Mouse (Mus musculus): ENCODE measurements around the gene Hif1an. TPM values are rescaled to one million over a fixed set of nuclear protein-coding genes. Genes with fewer than 3 reads are reported as not detected.

Hif1an gene
- total and polyA plus RNA-seq, 3 experiments, result 8.3 to 29.2 (median 12.9) TPM

GRCm38 (mm10) chr19:44513054-44513833, 49.4 kb upstream of the Hif1an start:
- peaks cover 0 to 7% of the 10 kb centered on the region in 2 experiments; a peak in 2 of 4 replicates for H3K4me1 ChIP-seq (ENCODE audit: control insufficient read depth in 1 of 2, insufficient read depth in 2 of 2)
- in situ Hi-C loops (cut with MboI; ENCODE audit: low pct_ligation_motif_present, low pct_unique_long_range_greater_than_20kb, low sequenced_read_pairs) (no loop called here), dilution Hi-C loops (cut with MboI; ENCODE audit: extremely low pct_ligation_motif_present, extremely low pct_unique_long_range_greater_than_20kb, low sequenced_read_pairs) (no loop called here)
- no peaks in the 10 kb centered on the region for H3K36me3 ChIP-seq (replicated peaks in 1 of 2; ENCODE audit: control insufficient read depth in 1 of 2, insufficient read depth in 1 of 2, low read length in 1 of 2)
- no peak for DNase-seq (ENCODE audit: extremely low read depth)
- H3K4me3 ChIP-seq (replicated peaks in 1 of 3; ENCODE audit: low read depth in 2 of 3, low read length in 2 of 3, poor library complexity in 1 of 3), result no peak overlapping the region
- no peaks in the 10 kb centered on the region for H3K79me2 ChIP-seq (replicated peaks; ENCODE audit: control insufficient read depth, extremely low read depth, insufficient read depth, poor library complexity, severe bottlenecking)
- H3K9ac ChIP-seq (ENCODE audit: insufficient read depth, low read depth), result no peak overlapping the region
- no peak overlapping the region for H3K4me2 ChIP-seq (ENCODE audit: insufficient read depth, low read depth, poor library complexity, severe bottlenecking)
- H3K9me3 ChIP-seq (replicated peaks; ENCODE audit: low read length), result peaks cover 6% of the 10 kb centered on the region
- TF ChIP-seq GABPA (IDR thresholded peaks at IDR 0.05; ENCODE audit: insufficient replicate concordance, low read depth, low read length) (no peak), MEF2A (IDR thresholded peaks at IDR 0.05; ENCODE audit: borderline replicate concordance, low read depth, low read length) (no peak), NRF1 (IDR thresholded peaks at IDR 0.05; ENCODE audit: low read depth, low read length) (no peak), ETS1 (conservative IDR thresholded peaks at IDR 0.05; ENCODE audit: low read depth, low read length) (no peak), TBP (conservative IDR thresholded peaks at IDR 0.05; ENCODE audit: low read depth, low read length) (no peak), NELFE (IDR thresholded peaks at IDR 0.05; ENCODE audit: low read depth, low read length) (no peak), E2F4 (IDR thresholded peaks at IDR 0.05; ENCODE audit: insufficient replicate concordance, low read depth, low read length) (no peak), MAFK (IDR thresholded peaks at IDR 0.05; ENCODE audit: insufficient replicate concordance, low read length) (no peak), ZKSCAN1 (IDR thresholded peaks at IDR 0.05; ENCODE audit: borderline replicate concordance, low read depth, low read length) (no peak), ZMIZ1 (IDR thresholded peaks at IDR 0.05; ENCODE audit: low read depth, low read length) (no peak), JUND (conservative IDR thresholded peaks at IDR 0.05; ENCODE audit: low read depth, low read length) (no peak), POLR2AphosphoS2 (IDR thresholded peaks at IDR 0.05; ENCODE audit: low read depth, low read length) (no peak), POLR2A (IDR thresholded peaks at IDR 0.05; ENCODE audit: low read depth, low read length) (no peak), MXI1 (IDR thresholded peaks at IDR 0.05; ENCODE audit: low read depth, low read length) (no peak), HCFC1 (IDR thresholded peaks at IDR 0.05; ENCODE audit: low read depth, low read length) (no peak), MAX (IDR thresholded peaks at IDR 0.05; ENCODE audit: low read length) (no peak), TCF12 (IDR thresholded peaks at IDR 0.05; ENCODE audit: low read depth, low read length) (no peak), ZNF384 (IDR thresholded peaks at IDR 0.05; ENCODE audit: low read depth, low read length) (no peak)
- no peak overlapping the region for H3K27ac ChIP-seq (ENCODE audit: insufficient read depth, low read depth)
- H3K27me3 ChIP-seq (replicated peaks), result no peaks in the 10 kb centered on the region

GRCm38 (mm10) chr19:44513921-44514482, 48.6 kb upstream of the Hif1an start:
- dilution Hi-C loops (cut with MboI; ENCODE audit: extremely low pct_ligation_motif_present, extremely low pct_unique_long_range_greater_than_20kb, low sequenced_read_pairs), result no loop called here
- DNase-seq (ENCODE audit: extremely low read depth), result no peak
- Histone ChIP-seq H3K9ac (ENCODE audit: insufficient read depth, low read depth) (no peak overlapping the region), H3K27ac (ENCODE audit: insufficient read depth, low read depth) (no peak overlapping the region), H3K36me3 (replicated peaks in 1 of 2; ENCODE audit: control insufficient read depth in 1 of 2, insufficient read depth in 1 of 2, low read length in 1 of 2) (no peaks in the 10 kb centered on the region), H3K4me2 (ENCODE audit: insufficient read depth, low read depth, poor library complexity, severe bottlenecking) (no peak overlapping the region), H3K4me1 (ENCODE audit: control insufficient read depth in 1 of 2, insufficient read depth in 2 of 2) (peaks cover 0 to 7% of the 10 kb centered on the region in 2 experiments; a peak in 2 of 4 replicates), H3K79me2 (replicated peaks; ENCODE audit: control insufficient read depth, extremely low read depth, insufficient read depth, poor library complexity, severe bottlenecking) (no peaks in the 10 kb centered on the region), H3K27me3 (replicated peaks) (no peaks in the 10 kb centered on the region), H3K9me3 (replicated peaks; ENCODE audit: low read length) (peaks cover 6% of the 10 kb centered on the region), H3K4me3 (replicated peaks in 1 of 3; ENCODE audit: low read depth in 2 of 3, low read length in 2 of 3, poor library complexity in 1 of 3) (no peak overlapping the region)
- TF ChIP-seq RCOR1 (conservative IDR thresholded peaks at IDR 0.05; ENCODE audit: low read depth, low read length) (no peak), EP300 (IDR thresholded peaks at IDR 0.05; ENCODE audit: low read length) (no peak), MAX (IDR thresholded peaks at IDR 0.05; ENCODE audit: low read length) (no peak), ZKSCAN1 (IDR thresholded peaks at IDR 0.05; ENCODE audit: borderline replicate concordance, low read depth, low read length) (no peak), SIN3A (IDR thresholded peaks at IDR 0.05; ENCODE audit: low read length) (no peak)
- in situ Hi-C loops (cut with MboI; ENCODE audit: low pct_ligation_motif_present, low pct_unique_long_range_greater_than_20kb, low sequenced_read_pairs), result no loop called here

Measured in CH12.LX (cell line).